Mouse (Mus musculus): ENCODE measurements at regions not wholly inside any gene's neighbourhood (a gene's known extent, or its start where the extent isn't known, plus 50 kb on each side); places are given as distances from the start of the nearest gene placed in this dataset.

GRCm38 (mm10) chr9:26674059-26674757 lies 59.3 kb upstream of the B3gat1 start:
- no peaks in the 10 kb centered on the region for H3K9me3 ChIP-seq (ENCODE audit: control insufficient read depth, low read length)
- H3K27me3 ChIP-seq (ENCODE audit: control insufficient read depth, insufficient read depth, low read depth, low read length), result no peaks in the 10 kb centered on the region
- H3K4me1 ChIP-seq (replicated peaks; ENCODE audit: control insufficient read depth, insufficient read depth, low read length), result no peaks in the 10 kb centered on the region
- no peaks in the 10 kb centered on the region for H3K36me3 ChIP-seq (ENCODE audit: control insufficient read depth, insufficient read depth, low read length)
- no peak overlapping the region for H3K4me3 ChIP-seq (ENCODE audit: low read length)
- H3K4me2 ChIP-seq (ENCODE audit: low read depth, low read length), result no peak overlapping the region
- no peak for ATAC-seq (ENCODE audit: low read depth)
- no peak overlapping the region for H3K27ac ChIP-seq (ENCODE audit: low read length)
- WGBS, result 89% methylated on average over 2 of the region's 2 CpGs
- H3K9ac ChIP-seq (ENCODE audit: low read length), result no peak overlapping the region

GRCm38 (mm10) chr9:26678288-26678687 lies 55.2 kb upstream of the B3gat1 start:
- Histone ChIP-seq H3K27ac (ENCODE audit: low read length) (no peak overlapping the region), H3K9ac (ENCODE audit: low read length) (no peak overlapping the region), H3K4me3 (ENCODE audit: low read length) (no peak overlapping the region), H3K27me3 (ENCODE audit: control insufficient read depth, insufficient read depth, low read depth, low read length) (no peaks in the 10 kb centered on the region), H3K4me2 (ENCODE audit: low read depth, low read length) (no peak overlapping the region), H3K4me1 (replicated peaks; ENCODE audit: control insufficient read depth, insufficient read depth, low read length) (no peaks in the 10 kb centered on the region), H3K9me3 (ENCODE audit: control insufficient read depth, low read length) (no peaks in the 10 kb centered on the region), H3K36me3 (ENCODE audit: control insufficient read depth, insufficient read depth, low read length) (no peaks in the 10 kb centered on the region)
- no peak for ATAC-seq (ENCODE audit: low read depth)
- 26% methylated on average over 6 of the region's 6 CpGs for WGBS

GRCm38 (mm10) chr9:26681516-26681915 lies 52.0 kb upstream of the B3gat1 start:
- Histone ChIP-seq H3K4me3 (ENCODE audit: low read length) (no peak overlapping the region), H3K27ac (ENCODE audit: low read length) (no peak overlapping the region), H3K4me1 (replicated peaks; ENCODE audit: control insufficient read depth, insufficient read depth, low read length) (no peaks in the 10 kb centered on the region), H3K9me3 (ENCODE audit: control insufficient read depth, low read length) (no peaks in the 10 kb centered on the region), H3K27me3 (ENCODE audit: control insufficient read depth, insufficient read depth, low read depth, low read length) (no peaks in the 10 kb centered on the region), H3K36me3 (ENCODE audit: control insufficient read depth, insufficient read depth, low read length) (no peaks in the 10 kb centered on the region), H3K4me2 (ENCODE audit: low read depth, low read length) (no peak overlapping the region), H3K9ac (ENCODE audit: low read length) (no peak overlapping the region)
- WGBS, result 85% methylated on average over 1 of the region's 1 CpGs
- ATAC-seq (ENCODE audit: low read depth), result no peak

Measured in lung, embryonic 16.5 days (tissue).